In genomic region chr8:95085432-95086141, GRCm38 (mm10) we compare ENCODE assay signal across 21 mouse cellular contexts. TPM values are rescaled to one million over a fixed set of nuclear protein-coding genes. Genes with fewer than 3 reads are reported as not detected.
DNase-seq lines count a peak whose midpoint lies in the region; ATAC-seq and TF ChIP-seq lines count a peak whose summit lies in the region.
"Had no signal": no experiment of that assay in that cellular context is flagged by ENCODE, and none has a peak within 500 bp of the region (broad histone marks: within the 10 kb centered on the region; RNA-seq: fewer than 3 reads in every experiment).

No protein-coding gene starts in this region.

- H3K4me3 ChIP-seq in liver, postnatal 0 days (ENCODE audit: low read depth, low read length) = no peak overlapping the region
- no peak overlapping the region for H3K4me3 ChIP-seq in stomach, embryonic 16.5 days (replicated peaks; ENCODE audit: low read length)
- H3K4me3 ChIP-seq: neural tube, embryonic 15.5 days; stomach, embryonic 15.5 days had no signal

- WGBS in liver, postnatal 0 days (ENCODE audit: insufficient replicate concordance) = 69% methylated on average over 7 of the region's 7 CpGs
- 75% methylated on average over 7 of the region's 7 CpGs for WGBS in stomach, embryonic 16.5 days

- no peak overlapping the region for H3K27ac ChIP-seq in liver, postnatal 0 days (ENCODE audit: low read depth)
- H3K27ac ChIP-seq in stomach, embryonic 16.5 days (ENCODE audit: low read length) = no peak overlapping the region; the same call in 1 of the 2 replicates
- H3K27ac ChIP-seq: hindbrain, embryonic 14.5 days; neural tube, embryonic 15.5 days; stomach, embryonic 15.5 days had no signal

- H3K9ac ChIP-seq in liver, postnatal 0 days (replicated peaks) = no peak overlapping the region
- H3K9ac ChIP-seq in stomach, embryonic 16.5 days (ENCODE audit: low read length) = 0 out of 2 replicates have a peak overlapping the region, but pooled peaks have one; percentile 0
- H3K9ac ChIP-seq: hindbrain, embryonic 14.5 days; neural tube, embryonic 15.5 days; stomach, embryonic 15.5 days had no signal

- ATAC-seq in cerebellum, adult (ENCODE audit: insufficient number of reproducible peaks, low FRiP score, low TSS enrichment) = no peak
- no peak for ATAC-seq in liver, postnatal 0 days
- ATAC-seq in stomach, embryonic 16.5 days (ENCODE audit: insufficient read depth, low FRiP score) = no peak
- ATAC-seq: activated CD4-positive, CD25-positive, alpha-beta regulatory T cell, adult 4 months had no signal

- DNase-seq in cerebellum, adult 11-12 months = peak; percentile 76
- peak; percentile 58 for DNase-seq in liver
- DNase-seq in liver, postnatal 0 days = no peak
- peak; percentile 66 to 77 for DNase-seq in cerebellum, postnatal 25 days
- DNase-seq in layer of hippocampus, postnatal 10 days (ENCODE audit: low spot score in 2 of 2) = no peak
- no peak for DNase-seq in thymus, postnatal 10 days (ENCODE audit: low spot score in 2 of 2)
- DNase-seq: adrenal gland, postnatal 36 days; kidney, adult 11 months; kidney, postnatal 36 days; left cerebral cortex, postnatal 4 days; lung, adult 2 months; thymus, postnatal 25 days had no signal

- H3K4me1 ChIP-seq in liver, postnatal 0 days (ENCODE audit: insufficient read depth) = peaks cover 13% of the 10 kb centered on the region
- peaks cover 8% of the 10 kb centered on the region; the same call in 1 of the 2 replicates for H3K4me1 ChIP-seq in stomach, embryonic 16.5 days (ENCODE audit: control insufficient read depth, insufficient read depth, low read length)

- TF ChIP-seq CTCF in liver, postnatal 0 days (IDR thresholded peaks at IDR 0.05; ENCODE audit: low read depth) = no peak

- no peak for TF ChIP-seq EP300 in liver, postnatal 0 days (IDR thresholded peaks at IDR 0.05; ENCODE audit: low read depth)

- H3K36me3 ChIP-seq in liver, postnatal 0 days (replicated peaks; ENCODE audit: insufficient read depth, low read length) = no peaks in the 10 kb centered on the region; the same call in 1 of the 2 replicates
- no peaks in the 10 kb centered on the region for H3K36me3 ChIP-seq in stomach, embryonic 16.5 days (ENCODE audit: control insufficient read depth, insufficient read depth, low read length)

- no peaks in the 10 kb centered on the region for H3K9me3 ChIP-seq in liver, postnatal 0 days (ENCODE audit: low read length)
- no peaks in the 10 kb centered on the region for H3K9me3 ChIP-seq in stomach, embryonic 16.5 days (replicated peaks; ENCODE audit: control insufficient read depth, low read length)
- H3K9me3 ChIP-seq: neural tube, embryonic 15.5 days; stomach, embryonic 15.5 days had no signal

- no peak overlapping the region for H3K4me2 ChIP-seq in liver, postnatal 0 days (ENCODE audit: low read depth, low read length)
- H3K4me2 ChIP-seq in stomach, embryonic 16.5 days (ENCODE audit: low read depth, low read length) = no peak overlapping the region
- H3K4me2 ChIP-seq: hindbrain, embryonic 14.5 days; neural tube, embryonic 15.5 days; stomach, embryonic 15.5 days had no signal

- H3K27me3 ChIP-seq in liver, postnatal 0 days (ENCODE audit: insufficient read depth, low read length) = no peaks in the 10 kb centered on the region
- H3K27me3 ChIP-seq in stomach, embryonic 16.5 days (ENCODE audit: control insufficient read depth, insufficient read depth, low read length) = no peaks in the 10 kb centered on the region
- H3K27me3 ChIP-seq: neural tube, embryonic 15.5 days; stomach, embryonic 15.5 days had no signal

RNA-seq across cellular contexts. Expression of gene Katnb1, which starts 4.6 kb away (rescaled TPM):
- 4.7 and 5.1 TPM in 2 replicates for polyA plus RNA-seq in liver, postnatal 0 days (2015; fragmentation: Nextera tagmentation; extraction: Ambion mirVana)
- 21.2 TPM in 2 replicates for polyA plus RNA-seq in stomach, embryonic 16.5 days (2015; fragmentation: Nextera tagmentation; extraction: Ambion mirVana)
- 10 to 100 TPM; 38.5 to 38.9 TPM for total RNA-seq in layer of hippocampus, postnatal 10 days (2021)

RNA-seq across cellular contexts. Expression of gene Drc7, which starts 30.7 kb away (rescaled TPM):
- 0.21 and 0.28 TPM in 2 replicates for polyA plus RNA-seq in liver, postnatal 0 days (2015; fragmentation: Nextera tagmentation; extraction: Ambion mirVana)
- 0.14 TPM in 1 of 2 replicates, not detected in the other for polyA plus RNA-seq in stomach, embryonic 16.5 days (2015; fragmentation: Nextera tagmentation; extraction: Ambion mirVana)
- total RNA-seq in layer of hippocampus, postnatal 10 days (2021) = 1 to 10 TPM; 1.9 to 3.2 TPM
- total RNA-seq: adrenal gland, postnatal 36 days; gastrocnemius, adult 8-10 months; monocyte, adult 5-6 weeks had no signal
- polyA plus RNA-seq: activated CD4-positive, CD25-positive, alpha-beta regulatory T cell, adult 4 months; small intestine, adult 2 months had no signal

Comparison
In these comparisons a context has a peak if more than half of its experiments do, and no peak if none do; other contexts are left out.
1. DNase-seq: peak in cerebellum, adult 11-12 months (single experiment), liver (single experiment) and cerebellum, postnatal 25 days (2 of 2); none in liver, postnatal 0 days (single experiment), layer of hippocampus, postnatal 10 days (0 of 2) and thymus, postnatal 10 days (0 of 2).